23 mouse cellular contexts compared by ENCODE assay signal in the genomic region with DNA sequence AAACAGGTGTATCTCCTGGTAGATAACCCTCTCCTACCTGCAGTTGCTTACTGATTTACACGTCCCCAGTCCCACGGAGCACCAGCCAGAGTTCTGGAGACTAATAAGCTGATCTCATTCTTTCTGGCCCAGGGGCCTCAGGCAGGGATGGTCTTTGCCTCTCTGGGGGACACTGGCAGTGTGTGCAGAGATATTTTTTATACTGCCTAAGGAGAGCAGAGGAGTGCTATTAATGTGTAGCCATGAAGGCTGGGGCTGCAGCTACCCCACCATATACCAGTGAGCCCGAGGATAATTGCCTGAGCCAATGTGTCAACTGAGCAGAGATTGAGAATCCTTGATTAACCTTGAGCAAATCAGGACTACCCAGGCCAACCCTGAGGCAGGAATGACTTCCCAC.
DNase-seq lines count a peak whose midpoint lies in the region; ATAC-seq lines count a peak whose summit lies in the region.
"Had no signal": no experiment of that assay in that cellular context is flagged by ENCODE, and none has a peak within 500 bp of the region (broad histone marks: within the 10 kb centered on the region; RNA-seq: fewer than 3 reads in every experiment).

No protein-coding gene starts in this region.

- H3K36me3 ChIP-seq in forebrain, embryonic 14.5 days (ENCODE audit: control insufficient read depth, insufficient read depth, low read length), result no peaks in the 10 kb centered on the region
- no peaks in the 10 kb centered on the region for H3K36me3 ChIP-seq in forebrain, embryonic 16.5 days (ENCODE audit: control insufficient read depth, insufficient read depth)
- H3K36me3 ChIP-seq in neural tube, embryonic 12.5 days, result no peaks in the 10 kb centered on the region
- H3K36me3 ChIP-seq in neural tube, embryonic 15.5 days, result no peaks in the 10 kb centered on the region
- no peaks in the 10 kb centered on the region for H3K36me3 ChIP-seq in midbrain, embryonic 12.5 days
- H3K36me3 ChIP-seq in neural tube, embryonic 14.5 days (ENCODE audit: control insufficient read depth, insufficient read depth, low read length), result no peaks in the 10 kb centered on the region
- no peaks in the 10 kb centered on the region for H3K36me3 ChIP-seq in liver, embryonic 11.5 days (ENCODE audit: control insufficient read depth, insufficient read depth, low read length)
- H3K36me3 ChIP-seq: forebrain, embryonic 12.5 days; heart, embryonic 12.5 days had no signal

- no peaks in the 10 kb centered on the region for H3K27me3 ChIP-seq in forebrain, embryonic 14.5 days (replicated peaks; ENCODE audit: control insufficient read depth, insufficient read depth, low read length)
- H3K27me3 ChIP-seq in forebrain, embryonic 16.5 days (replicated peaks; ENCODE audit: control insufficient read depth, insufficient read depth, low read length), result no peaks in the 10 kb centered on the region
- no peaks in the 10 kb centered on the region for H3K27me3 ChIP-seq in neural tube, embryonic 12.5 days (replicated peaks)
- no peaks in the 10 kb centered on the region for H3K27me3 ChIP-seq in neural tube, embryonic 15.5 days (replicated peaks)
- H3K27me3 ChIP-seq in midbrain, embryonic 12.5 days, result no peaks in the 10 kb centered on the region
- H3K27me3 ChIP-seq in neural tube, embryonic 14.5 days (ENCODE audit: control insufficient read depth, insufficient read depth, low read length), result no peaks in the 10 kb centered on the region
- H3K27me3 ChIP-seq in liver, embryonic 11.5 days (replicated peaks; ENCODE audit: control insufficient read depth, insufficient read depth, low read length), result no peaks in the 10 kb centered on the region
- H3K27me3 ChIP-seq: forebrain, embryonic 12.5 days; heart, embryonic 12.5 days; megakaryocyte, embryonic 14.5 days; Patski had no signal

- 0 out of 2 replicates have a peak overlapping the region, but pooled peaks have one; percentile 13 for H3K9ac ChIP-seq in forebrain, embryonic 14.5 days (ENCODE audit: low read length)
- H3K9ac ChIP-seq in forebrain, embryonic 16.5 days (replicated peaks; ENCODE audit: low read depth, low read length), result no peak overlapping the region
- H3K9ac ChIP-seq in neural tube, embryonic 12.5 days, result no peak overlapping the region
- no peak overlapping the region for H3K9ac ChIP-seq in neural tube, embryonic 15.5 days (replicated peaks)
- H3K9ac ChIP-seq in midbrain, embryonic 12.5 days (replicated peaks), result no peak overlapping the region
- no peak overlapping the region for H3K9ac ChIP-seq in neural tube, embryonic 14.5 days (replicated peaks; ENCODE audit: low read depth, low read length)
- no peak overlapping the region for H3K9ac ChIP-seq in liver, embryonic 11.5 days (ENCODE audit: low read depth, low read length)
- H3K9ac ChIP-seq: forebrain, embryonic 12.5 days; heart, embryonic 12.5 days; liver, embryonic 14.5 days; lung, embryonic 14.5 days had no signal

- no peak overlapping the region for H3K4me2 ChIP-seq in forebrain, embryonic 14.5 days (ENCODE audit: low read length)
- H3K4me2 ChIP-seq in forebrain, embryonic 16.5 days (ENCODE audit: low read length), result no peak overlapping the region
- H3K4me2 ChIP-seq in neural tube, embryonic 12.5 days (replicated peaks), result no peak overlapping the region
- no peak overlapping the region for H3K4me2 ChIP-seq in neural tube, embryonic 15.5 days
- no peak overlapping the region for H3K4me2 ChIP-seq in midbrain, embryonic 12.5 days (replicated peaks)
- no peak overlapping the region for H3K4me2 ChIP-seq in neural tube, embryonic 14.5 days (ENCODE audit: low read depth, low read length)
- no peak overlapping the region for H3K4me2 ChIP-seq in liver, embryonic 11.5 days
- H3K4me2 ChIP-seq: forebrain, embryonic 12.5 days; heart, embryonic 12.5 days; lung, embryonic 14.5 days had no signal

- no peak for DNase-seq in forebrain, embryonic 14.5 days (ENCODE audit: low spot score)
- no peak for DNase-seq in layer of hippocampus, adult 8-10 months (ENCODE audit: low spot score in 2 of 2)
- DNase-seq in liver, embryonic 11.5 days (ENCODE audit: low spot score), result no peak
- DNase-seq: cerebellum, adult 11 months; cerebellum, postnatal 10 days; gastrocnemius, postnatal 10 days; heart, postnatal 10 days; kidney, adult 18-20 months; kidney, postnatal 4 days; layer of hippocampus, adult 9-11 months; lung, embryonic 14.5 days; right cerebral cortex, postnatal 25 days; thymus, postnatal 25 days had no signal

- H3K27ac ChIP-seq in forebrain, embryonic 14.5 days (ENCODE audit: low read depth, low read length), result no peak overlapping the region
- no peak overlapping the region for H3K27ac ChIP-seq in forebrain, embryonic 16.5 days (ENCODE audit: low read length)
- no peak overlapping the region for H3K27ac ChIP-seq in neural tube, embryonic 12.5 days
- no peak overlapping the region for H3K27ac ChIP-seq in neural tube, embryonic 15.5 days (replicated peaks)
- H3K27ac ChIP-seq in midbrain, embryonic 12.5 days (replicated peaks), result 0 out of 2 replicates have a peak overlapping the region, but pooled peaks have one; percentile 15
- no peak overlapping the region for H3K27ac ChIP-seq in neural tube, embryonic 14.5 days (ENCODE audit: low read depth, low read length)
- H3K27ac ChIP-seq in liver, embryonic 11.5 days (ENCODE audit: low read depth, low read length), result no peak overlapping the region
- H3K27ac ChIP-seq: forebrain, embryonic 12.5 days; liver, embryonic 14.5 days had no signal

- WGBS in forebrain, embryonic 14.5 days, result 9% methylated on average over 3 of the region's 3 CpGs
- 12% methylated on average over 3 of the region's 3 CpGs for WGBS in forebrain, embryonic 16.5 days
- WGBS in neural tube, embryonic 12.5 days, result 42% methylated on average over 3 of the region's 3 CpGs
- WGBS in neural tube, embryonic 15.5 days, result 24% methylated on average over 3 of the region's 3 CpGs
- WGBS in midbrain, embryonic 12.5 days, result 22% methylated on average over 3 of the region's 3 CpGs
- WGBS in neural tube, embryonic 14.5 days, result 25% methylated on average over 3 of the region's 3 CpGs
- WGBS in liver, embryonic 11.5 days, result 56% methylated on average over 3 of the region's 3 CpGs

- no peak for ATAC-seq in forebrain, embryonic 14.5 days
- ATAC-seq in forebrain, embryonic 16.5 days, result no peak
- ATAC-seq in neural tube, embryonic 12.5 days (ENCODE audit: low FRiP score, low read depth), result 0 out of 2 replicates have a peak, but pooled peaks have one; percentile 48
- ATAC-seq in neural tube, embryonic 15.5 days (ENCODE audit: low FRiP score), result no peak
- ATAC-seq in midbrain, embryonic 12.5 days (ENCODE audit: low FRiP score, low read depth), result peak; percentile 30; the same call in 1 of the 2 replicates
- ATAC-seq in neural tube, embryonic 14.5 days (ENCODE audit: low read depth), result peak; percentile 58; the same call in 1 of the 2 replicates
- ATAC-seq in liver, embryonic 11.5 days (replicated peaks; ENCODE audit: low FRiP score), result no peak
- ATAC-seq: Patski had no signal

- no peaks in the 10 kb centered on the region for H3K4me1 ChIP-seq in forebrain, embryonic 14.5 days (ENCODE audit: control insufficient read depth, insufficient read depth, low read length)
- H3K4me1 ChIP-seq in forebrain, embryonic 16.5 days (replicated peaks; ENCODE audit: control insufficient read depth, insufficient read depth, low read length), result no peaks in the 10 kb centered on the region
- H3K4me1 ChIP-seq in neural tube, embryonic 12.5 days, result no peaks in the 10 kb centered on the region
- peaks cover 6% of the 10 kb centered on the region for H3K4me1 ChIP-seq in neural tube, embryonic 15.5 days
- H3K4me1 ChIP-seq in midbrain, embryonic 12.5 days, result peaks cover 9% of the 10 kb centered on the region; the same call in 1 of the 2 replicates
- H3K4me1 ChIP-seq in neural tube, embryonic 14.5 days (ENCODE audit: control insufficient read depth, insufficient read depth, low read length), result peaks cover 3% of the 10 kb centered on the region; the same call in 1 of the 2 replicates
- no peaks in the 10 kb centered on the region for H3K4me1 ChIP-seq in liver, embryonic 11.5 days (replicated peaks; ENCODE audit: control insufficient read depth, insufficient read depth, low read length)
- H3K4me1 ChIP-seq: heart, embryonic 12.5 days; megakaryocyte, embryonic 14.5 days had no signal

- H3K4me3 ChIP-seq in forebrain, embryonic 14.5 days (ENCODE audit: low read depth, low read length), result no peak overlapping the region
- no peak overlapping the region for H3K4me3 ChIP-seq in forebrain, embryonic 16.5 days (replicated peaks; ENCODE audit: low read length)
- no peak overlapping the region for H3K4me3 ChIP-seq in neural tube, embryonic 12.5 days
- H3K4me3 ChIP-seq in neural tube, embryonic 15.5 days (replicated peaks), result no peak overlapping the region
- no peak overlapping the region for H3K4me3 ChIP-seq in midbrain, embryonic 12.5 days
- no peak overlapping the region for H3K4me3 ChIP-seq in neural tube, embryonic 14.5 days (ENCODE audit: low read depth, low read length)
- no peak overlapping the region for H3K4me3 ChIP-seq in liver, embryonic 11.5 days (ENCODE audit: low read depth, low read length)
- H3K4me3 ChIP-seq: forebrain, embryonic 12.5 days; heart, embryonic 12.5 days; megakaryocyte, embryonic 14.5 days had no signal

- no peaks in the 10 kb centered on the region for H3K9me3 ChIP-seq in forebrain, embryonic 14.5 days (replicated peaks; ENCODE audit: control insufficient read depth, low read length)
- no peaks in the 10 kb centered on the region for H3K9me3 ChIP-seq in forebrain, embryonic 16.5 days (ENCODE audit: control insufficient read depth, low read length)
- H3K9me3 ChIP-seq in neural tube, embryonic 12.5 days, result no peaks in the 10 kb centered on the region
- no peaks in the 10 kb centered on the region for H3K9me3 ChIP-seq in neural tube, embryonic 15.5 days (replicated peaks)
- no peaks in the 10 kb centered on the region for H3K9me3 ChIP-seq in midbrain, embryonic 12.5 days
- no peaks in the 10 kb centered on the region for H3K9me3 ChIP-seq in neural tube, embryonic 14.5 days (ENCODE audit: control insufficient read depth, low read length)
- no peaks in the 10 kb centered on the region for H3K9me3 ChIP-seq in liver, embryonic 11.5 days (ENCODE audit: control insufficient read depth, low read length)
- H3K9me3 ChIP-seq: forebrain, embryonic 12.5 days; heart, embryonic 12.5 days had no signal

Comparison
In these comparisons a context has a peak if more than half of its experiments do, and no peak if none do; other contexts are left out.
1. ATAC-seq: peak in neural tube, embryonic 12.5 days (single experiment), midbrain, embryonic 12.5 days (single experiment) and neural tube, embryonic 14.5 days (single experiment); none in forebrain, embryonic 14.5 days (single experiment), forebrain, embryonic 16.5 days (single experiment), neural tube, embryonic 15.5 days (single experiment) and liver, embryonic 11.5 days (single experiment).